Mouse (Mus musculus): ENCODE data around the gene Ppara.

- TF ChIP-seq CTCF (IDR thresholded peaks at IDR 0.05; ENCODE audit: borderline replicate concordance, insufficient read depth, low read depth, low read length) (no peak), POLR2A (IDR thresholded peaks at IDR 0.05; ENCODE audit: borderline replicate concordance, insufficient read depth, low read length) (no peak)
Measured at GRCm38 (mm10) chr15:85716591-85716990, 18.2 kb upstream of the Ppara start.
